Mouse (Mus musculus) left cerebral cortex, adult 2 months (tissue): ENCODE data around the gene 4930407I10Rik. TPM values are rescaled to one million over a fixed set of nuclear protein-coding genes. Genes with fewer than 3 reads are reported as not detected.

Experiments used
- DNase-seq, 2 experiments: peaks; one replicate each; pipeline ENCODE4 v3.0.0; 2021 to 2022; ENCODE audit warnings: low spot score in 2 of 2, mixed read lengths in 1 of 2; ENCODE audit errors: extremely low spot score in 1 of 2
- H3K27ac ChIP-seq: fragments of 200-600 bp; 2 replicates; pipeline ENCODE4 v1.8.1; 2022
- H3K4me3 ChIP-seq: fragments of 200-600 bp; 2 replicates; pipeline ENCODE4 v1.8.1; 2022
- CTCF ChIP-seq: fragments of 200-600 bp; IDR thresholded peaks from 2 replicates; pipeline ENCODE4 v1.8.1; 2022; ENCODE audit warnings: antibody characterized with exemption, mild to moderate bottlenecking, moderate library complexity
- intact Hi-C: fragments of 180-260 bp; cut with DNase I; formaldehyde crosslinking; loops from one replicate; pipeline ENCODE4 v1.15.1; 2025
- total RNA-seq, 2 experiments: library from RNA; stranded (reverse); gene quantifications; 2 replicates each; pipeline ENCODE4 v1.2.3; 2021

The 4930407I10Rik gene
- total RNA-seq, 2 experiments from 2014 or later: not detected

DNA sequence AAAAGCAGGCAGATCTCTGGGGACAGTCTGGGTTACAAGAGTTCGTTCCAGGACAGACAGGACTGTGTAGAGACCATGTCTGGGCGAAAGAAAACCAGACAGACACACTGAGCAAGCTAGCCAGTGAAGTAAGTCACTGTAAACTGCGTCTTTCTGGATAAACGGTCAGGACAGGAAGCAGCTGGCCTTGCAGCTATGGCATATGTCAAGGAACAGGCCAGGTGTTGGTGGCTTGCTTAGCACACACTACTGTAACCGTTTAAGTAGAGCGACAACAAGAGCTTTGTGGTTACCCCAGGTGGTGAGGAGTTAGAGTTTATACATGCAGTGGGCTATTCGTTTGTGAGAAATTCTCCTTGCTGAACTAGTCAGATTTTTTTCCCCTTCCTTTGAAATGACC is 31.2 kb upstream of the 4930407I10Rik start:
- Histone ChIP-seq H3K27ac (no peak overlapping the region), H3K4me3 (no peak overlapping the region)
- TF ChIP-seq CTCF: no peak
- DNase-seq: no peak
- intact Hi-C loops: no loop called here

DNA sequence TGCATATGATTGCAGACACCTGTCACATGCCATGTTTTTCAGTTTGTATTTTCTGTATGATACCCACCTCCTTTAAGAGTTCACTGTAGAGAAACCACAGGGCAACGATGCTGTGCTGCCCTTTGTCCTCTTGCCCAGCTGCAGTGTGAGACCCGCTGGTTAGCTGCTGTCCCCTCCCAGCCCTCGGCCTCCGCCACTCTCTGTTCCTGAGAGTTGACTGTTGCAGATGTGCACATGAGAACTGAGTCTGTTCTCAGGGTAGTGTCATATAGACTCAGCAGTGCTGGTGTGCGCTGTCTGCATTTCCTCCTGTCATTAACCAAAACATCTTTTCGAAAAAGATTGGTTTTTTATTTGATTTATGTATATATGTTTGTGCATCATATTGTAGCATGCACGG is 26.6 kb upstream of the 4930407I10Rik start:
- no peak for TF ChIP-seq CTCF
- H3K4me3 ChIP-seq: no peak overlapping the region
- intact Hi-C loops: no loop called here

GRCm38 (mm10) chr15:82033762-82034161 is 25.2 kb upstream of the 4930407I10Rik start, which contains the start of gene Desi1:
TSS of gene Desi1 (minus strand) at chr15:82033862.
- no peak within 1 kb of the TSS for H3K4me3 ChIP-seq
- intact Hi-C loops: no loop called here
- TF ChIP-seq CTCF: no peak
- DNase-seq: no peak
- no peak within 1 kb of the TSS for H3K27ac ChIP-seq

More for the DNA sequence above, 26.6 kb upstream of the 4930407I10Rik start:
- DNase-seq: no peak
- no peak overlapping the region for H3K27ac ChIP-seq

GRCm38 (mm10) chr15:82035904-82036689 is 22.9 kb upstream of the 4930407I10Rik start:
- intact Hi-C loops: loop anchor here (5.0 kb wide), 1 partner anchor 79 kb away; no protein-coding TSS in a partner anchor

DNA sequence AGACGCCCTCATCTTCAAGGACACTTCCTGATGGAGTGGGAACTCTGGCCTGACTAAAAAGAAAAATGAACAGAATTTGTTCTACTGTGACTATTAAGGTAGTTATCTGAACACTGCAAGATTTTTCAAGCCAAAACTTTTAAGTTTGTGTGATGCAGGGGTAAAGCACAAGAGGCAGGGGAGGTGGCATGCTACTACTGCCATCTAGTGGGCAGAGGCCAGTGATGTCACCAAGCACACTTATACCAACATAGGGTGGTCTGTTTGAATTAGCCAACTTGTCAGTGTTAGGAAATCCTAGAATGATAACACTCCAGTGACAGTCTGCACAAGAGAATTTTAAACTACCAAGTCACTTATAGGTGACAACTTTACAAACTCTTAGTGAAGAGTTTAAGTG is 18.3 kb upstream of the 4930407I10Rik start:
- DNase-seq: no peak
- Histone ChIP-seq H3K27ac (no peak overlapping the region), H3K4me3 (no peak overlapping the region)
- intact Hi-C loops: no loop called here
- TF ChIP-seq CTCF: peak; percentile 84

More at GRCm38 (mm10) chr15:82035904-82036689, 22.9 kb upstream of the 4930407I10Rik start:
- peak; percentile 59 for TF ChIP-seq CTCF
- Histone ChIP-seq H3K4me3 (no peak overlapping the region), H3K27ac (no peak overlapping the region)
- no peak for DNase-seq

DNA sequence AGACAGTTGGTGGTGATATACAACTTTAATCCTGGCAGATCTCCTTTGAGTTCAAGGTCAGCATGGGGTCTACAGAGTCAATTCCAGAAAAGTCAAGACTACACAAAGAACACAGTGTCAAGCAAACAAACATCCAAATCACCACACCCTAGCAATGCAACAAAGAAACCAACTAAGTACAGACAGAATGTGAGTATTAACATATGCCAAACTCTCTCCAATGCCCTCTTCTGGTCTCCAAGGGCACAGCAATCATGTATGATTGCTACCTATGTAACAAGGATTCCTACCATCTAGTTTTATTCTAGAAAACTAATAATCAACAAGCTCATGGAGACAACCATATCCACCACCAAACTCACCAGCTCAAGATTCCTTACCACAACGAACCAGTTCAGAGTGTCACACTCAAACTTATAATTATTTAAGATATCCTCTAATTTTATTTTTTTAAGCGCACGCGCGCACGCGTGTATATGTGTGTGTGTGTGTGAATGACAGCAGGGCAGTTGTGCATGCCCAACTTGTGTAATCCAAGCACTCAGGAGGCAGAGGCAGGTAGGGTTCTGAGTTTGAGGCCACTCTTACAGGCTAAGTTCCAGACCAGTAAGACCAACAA is 14.7 kb upstream of the 4930407I10Rik start:
- no peak for DNase-seq
- peak; percentile 50 for TF ChIP-seq CTCF
- intact Hi-C loops: no loop called here
- Histone ChIP-seq H3K27ac (no peak overlapping the region), H3K4me3 (no peak overlapping the region)

- no peak for TF ChIP-seq CTCF
- Histone ChIP-seq H3K27ac (no peak overlapping the region), H3K4me3 (peak overlapping the region; percentile 96)
- intact Hi-C loops: loop anchor here (2.0 kb wide), 1 partner anchor 30 kb away; no protein-coding TSS in a partner anchor
- DNase-seq: no peak
These were observed 12.6 kb upstream of the 4930407I10Rik start for GRCm38 (mm10) chr15:82046246-82046891.

GRCm38 (mm10) chr15:82047080-82047883 is 11.7 kb upstream of the 4930407I10Rik start, which contains the start of gene Snu13:
TSS of gene Snu13 (minus strand) at chr15:82047598.
- H3K4me3 ChIP-seq: peak within 1 kb of the TSS; percentile 96
- intact Hi-C loops: loop anchor here (2.0 kb wide), 1 partner anchor 30 kb away; no protein-coding TSS in a partner anchor
- no peak for TF ChIP-seq CTCF
- H3K27ac ChIP-seq: peak within 1 kb of the TSS; percentile 91
- DNase-seq: peak; percentile 92 to 93

GRCm38 (mm10) chr15:82052544-82052943 is 6.4 kb upstream of the 4930407I10Rik start:
- Histone ChIP-seq H3K4me3 (no peak overlapping the region), H3K27ac (no peak overlapping the region)
- no peak for TF ChIP-seq CTCF
- no peak for DNase-seq
- intact Hi-C loops: no loop called here

DNA sequence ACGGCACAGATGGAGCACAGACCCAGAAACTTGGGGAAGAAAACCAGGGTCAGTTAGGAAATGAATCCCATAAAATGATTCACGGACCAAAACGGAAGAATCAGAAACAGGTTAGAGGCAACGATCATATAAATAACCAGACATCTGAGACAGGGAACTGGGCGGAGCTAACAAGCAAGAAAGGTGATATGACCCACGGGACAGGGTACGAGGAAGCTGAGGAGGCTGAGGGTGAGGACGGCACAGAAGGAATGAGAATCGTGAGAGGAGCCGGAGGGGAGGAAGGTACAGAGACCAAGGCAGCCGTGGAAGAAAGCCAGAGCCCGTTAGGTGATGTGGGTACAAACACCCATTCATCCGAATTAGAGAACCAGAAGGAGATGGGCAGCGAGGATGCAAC is 5.0 kb downstream of the 4930407I10Rik start:
- no peak for TF ChIP-seq CTCF
- Histone ChIP-seq H3K4me3 (no peak overlapping the region), H3K27ac (no peak overlapping the region)
- intact Hi-C loops: loop anchor here (2.0 kb wide), 1 partner anchor 101 kb away; no protein-coding TSS in a partner anchor
- no peak for DNase-seq

DNA sequence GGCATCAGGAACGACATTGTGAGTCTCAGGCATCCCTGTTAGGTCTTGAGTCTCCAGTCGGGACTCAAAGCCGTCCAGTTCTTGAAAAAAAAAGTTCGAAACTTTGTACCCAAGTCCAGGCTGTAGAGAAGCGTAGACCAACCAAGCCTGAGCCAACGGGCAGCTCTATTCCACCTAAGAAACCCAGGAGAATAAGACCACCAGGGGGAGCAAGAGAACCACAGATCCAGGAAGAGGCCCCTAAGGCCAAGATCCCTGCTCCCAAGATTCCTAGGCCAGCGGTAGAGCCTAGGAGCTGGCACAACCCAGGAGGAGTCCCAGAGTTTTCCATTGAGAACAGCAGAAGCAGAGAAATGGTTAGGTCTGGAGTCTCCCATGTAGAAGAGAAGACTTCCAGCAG is 6.6 kb downstream of the 4930407I10Rik start:
- intact Hi-C loops: loop anchor here (1.0 to 5.0 kb wide), 3 partner anchors 42 to 171 kb away; no protein-coding TSS in a partner anchor
- Histone ChIP-seq H3K27ac (no peak overlapping the region), H3K4me3 (no peak overlapping the region)
- peak; percentile 90 for TF ChIP-seq CTCF
- peak; percentile 74 to 76 for DNase-seq
